Mouse (Mus musculus): ENCODE results near the gene Nrarp.

DNA sequence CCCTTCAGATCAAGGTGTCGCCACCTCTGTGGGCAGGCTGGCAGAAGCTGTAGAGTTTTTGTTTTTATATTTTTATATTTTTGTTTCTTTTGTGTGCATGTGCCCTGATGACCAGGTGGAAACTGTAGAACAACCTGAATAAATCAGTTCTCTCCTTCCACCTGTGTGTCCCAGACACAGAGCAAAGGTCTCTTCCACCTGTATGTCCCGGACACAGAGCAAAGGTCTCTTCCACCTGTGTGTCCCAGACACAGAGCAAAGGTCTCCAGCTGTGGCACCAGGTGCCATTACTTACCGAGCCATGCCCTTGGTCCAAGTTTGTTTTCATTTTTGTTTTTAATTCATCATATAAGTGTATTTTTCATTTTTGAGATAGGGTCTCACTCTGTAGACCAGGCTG lies 24.4 kb upstream of the Nrarp start:
- TF ChIP-seq CTCF (conservative IDR thresholded peaks at IDR 0.05 in 1 of 2, IDR thresholded peaks at IDR 0.05 in 1 of 2; ENCODE audit: low read depth in 2 of 2, low read length in 2 of 2) (no peak), SMC3 (IDR thresholded peaks at IDR 0.05; ENCODE audit: low read depth, low read length) (no peak), MYC (IDR thresholded peaks at IDR 0.05; ENCODE audit: low read depth, low read length) (no peak), POLR2A (IDR thresholded peaks at IDR 0.05; ENCODE audit: low read depth, low read length) (no peak), EP300 (IDR thresholded peaks at IDR 0.05; ENCODE audit: low read length) (no peak), MAX (IDR thresholded peaks at IDR 0.05; ENCODE audit: low read length) (no peak), ETS1 (conservative IDR thresholded peaks at IDR 0.05; ENCODE audit: low read depth, low read length) (no peak), USF2 (conservative IDR thresholded peaks at IDR 0.05; ENCODE audit: low read depth, low read length) (no peak), BHLHE40 (IDR thresholded peaks at IDR 0.05; ENCODE audit: low read depth, low read length) (no peak), JUND (conservative IDR thresholded peaks at IDR 0.05; ENCODE audit: low read depth, low read length) (no peak), ZMIZ1 (IDR thresholded peaks at IDR 0.05; ENCODE audit: low read depth, low read length) (no peak), UBTF (IDR thresholded peaks at IDR 0.05; ENCODE audit: low read depth, low read length) (no peak)

Measured in CH12.LX (cell line).